Mouse (Mus musculus): ENCODE measurements around the gene Tmcc3.

- TF ChIP-seq CTCF (IDR thresholded peaks at IDR 0.05; ENCODE audit: extremely low read depth, insufficient read depth, insufficient read length, insufficient replicate concordance), result no peak
- no peak for TF ChIP-seq POLR2A (IDR thresholded peaks at IDR 0.05; ENCODE audit: low read depth, low read length)
These were observed 139.0 kb downstream of the Tmcc3 start for GRCm38 (mm10) chr10:94450781-94451180.
